16 mouse cellular contexts compared by ENCODE assay signal in genomic region chr1:105088765-105089520, GRCm38 (mm10).
DNase-seq lines count a peak whose midpoint lies in the region.
"Had no signal": no experiment of that assay in that cellular context is flagged by ENCODE, and none has a peak within 500 bp of the region (broad histone marks: within the 10 kb centered on the region; RNA-seq: fewer than 3 reads in every experiment).

No protein-coding gene starts in this region.

- DNase-seq in kidney, adult 11 months, result peak; percentile 28
- no peak for DNase-seq in kidney, postnatal 25 days
- peak; percentile 64 for DNase-seq in forelimb bud, embryonic 11.5 days (ENCODE audit: low read depth, low spot score)
- DNase-seq in kidney, adult 9 months, result peak; percentile 81
- peak; percentile 24 for DNase-seq in kidney, postnatal 14 days
- no peak for DNase-seq in layer of hippocampus, adult 18-20 months (ENCODE audit: low spot score in 2 of 2)
- DNase-seq in spleen, postnatal 10 days (ENCODE audit: low spot score in 2 of 2), result no peak
- DNase-seq in frontal cortex, postnatal 10 days (ENCODE audit: low spot score in 2 of 2), result no peak
- DNase-seq: adrenal gland, postnatal 14 days; cerebellum, adult 9-10 months; gastrocnemius, postnatal 25 days; heart, adult 2 months; liver; retina, postnatal 1 day; thymus, adult 18-20 months; thymus, postnatal 36 days had no signal

Comparison
In these comparisons a context has a peak if more than half of its experiments do, and no peak if none do; other contexts are left out.
1. DNase-seq: peak in kidney, adult 11 months (single experiment), forelimb bud, embryonic 11.5 days (single experiment), kidney, adult 9 months (single experiment) and kidney, postnatal 14 days (single experiment); none in kidney, postnatal 25 days (0 of 2), layer of hippocampus, adult 18-20 months (0 of 2), spleen, postnatal 10 days (0 of 2) and frontal cortex, postnatal 10 days (0 of 2).